Mouse (Mus musculus): ENCODE measurements at regions not wholly inside any gene's neighbourhood (a gene's known extent, or its start where the extent isn't known, plus 50 kb on each side); places are given as distances from the start of the nearest gene placed in this dataset.

GRCm38 (mm10) chr9:120874416-120874976 lies 54.5 kb upstream of the Ctnnb1 start:
- WGBS: 94% methylated on average over 5 of the region's 5 CpGs
- ATAC-seq: no peak
- no peak overlapping the region for H3K4me3 ChIP-seq (ENCODE audit: low read depth, low read length)
- H3K4me1 ChIP-seq (ENCODE audit: control insufficient read depth, insufficient read depth, low read length): peaks cover 9% of the 10 kb centered on the region; the same call in 1 of the 2 replicates
- H3K9me3 ChIP-seq (replicated peaks; ENCODE audit: control insufficient read depth, low read length, poor library complexity, severe bottlenecking): no peaks in the 10 kb centered on the region
- H3K27me3 ChIP-seq (ENCODE audit: control insufficient read depth, insufficient read depth, low read depth, low read length): no peaks in the 10 kb centered on the region
- no peak overlapping the region for H3K9ac ChIP-seq (ENCODE audit: low read depth, low read length)
- H3K36me3 ChIP-seq (ENCODE audit: control insufficient read depth, insufficient read depth, low read length): no peaks in the 10 kb centered on the region
- H3K4me2 ChIP-seq (ENCODE audit: low read length): no peak overlapping the region
- H3K27ac ChIP-seq (ENCODE audit: low read length): no peak overlapping the region

- Histone ChIP-seq H3K4me1 (ENCODE audit: control insufficient read depth, insufficient read depth, low read length) (no peaks in the 10 kb centered on the region), H3K4me3 (ENCODE audit: low read depth, low read length) (no peak overlapping the region), H3K9me3 (replicated peaks; ENCODE audit: control insufficient read depth, low read length, poor library complexity, severe bottlenecking) (no peaks in the 10 kb centered on the region), H3K36me3 (ENCODE audit: control insufficient read depth, insufficient read depth, low read length) (no peaks in the 10 kb centered on the region), H3K27ac (ENCODE audit: low read length) (no peak overlapping the region), H3K9ac (ENCODE audit: low read depth, low read length) (no peak overlapping the region), H3K27me3 (ENCODE audit: control insufficient read depth, insufficient read depth, low read depth, low read length) (no peaks in the 10 kb centered on the region), H3K4me2 (ENCODE audit: low read length) (no peak overlapping the region)
- WGBS: 82% methylated on average over 2 of the region's 2 CpGs
- no peak for ATAC-seq
Observed at GRCm38 (mm10) chr9:120877101-120877500, 51.9 kb upstream of the Ctnnb1 start.
